ENCODE assay signal across 9 mouse cellular contexts in genomic region chr13:34066351-34066750, GRCm38 (mm10). TPM values are rescaled to one million over a fixed set of nuclear protein-coding genes. Genes with fewer than 3 reads are reported as not detected.
A peak's percentile ranks its signal among the peaks of the same experiment; 100 is the strongest.
DNase-seq lines count a peak whose midpoint lies in the region; ATAC-seq and TF ChIP-seq lines count a peak whose summit lies in the region.
"Had no signal": no experiment of that assay in that cellular context is flagged by ENCODE, and none has a peak within 500 bp of the region (broad histone marks: within the 10 kb centered on the region; RNA-seq: fewer than 3 reads in every experiment).

No protein-coding gene starts in this region.

- H3K4me2 ChIP-seq in forebrain, postnatal 0 days (ENCODE audit: low read depth) = no peak overlapping the region
- H3K4me2 ChIP-seq in forebrain, embryonic 12.5 days = no peak overlapping the region

- DNase-seq in forebrain, postnatal 0 days = peak; percentile 40
- DNase-seq in layer of hippocampus, postnatal 10 days (ENCODE audit: low spot score in 2 of 2) = peak; percentile 43 to 44
- no peak for DNase-seq in layer of hippocampus, adult 8-10 months (ENCODE audit: low spot score in 2 of 2)
- peak; percentile 72 for DNase-seq in Muller cell, postnatal 12 days (ENCODE audit: inconsistent ontology term)
- peak; percentile 64 to 75 for DNase-seq in left cerebral cortex, adult 9 months (ENCODE audit: low spot score in 2 of 2)
- DNase-seq in ovary, postnatal 10 days (ENCODE audit: low spot score) = no peak
- DNase-seq: kidney, adult 18-20 months had no signal

- no peak overlapping the region; the same call in 1 of the 2 replicates for H3K27ac ChIP-seq in forebrain, postnatal 0 days (ENCODE audit: low read depth, low read length)
- H3K27ac ChIP-seq in forebrain, embryonic 12.5 days = no peak overlapping the region

- 35% methylated on average over 1 of the region's 1 CpGs for WGBS in forebrain, postnatal 0 days
- WGBS in forebrain, embryonic 12.5 days = 44% methylated on average over 1 of the region's 1 CpGs

- no peaks in the 10 kb centered on the region for H3K9me3 ChIP-seq in forebrain, postnatal 0 days (ENCODE audit: low read length)
- no peaks in the 10 kb centered on the region for H3K9me3 ChIP-seq in forebrain, embryonic 12.5 days

- no peaks in the 10 kb centered on the region for H3K4me1 ChIP-seq in forebrain, postnatal 0 days (ENCODE audit: insufficient read depth)
- peaks cover 9% of the 10 kb centered on the region; the same call in 1 of the 2 replicates for H3K4me1 ChIP-seq in forebrain, embryonic 12.5 days

- peaks cover 13% of the 10 kb centered on the region for H3K36me3 ChIP-seq in forebrain, postnatal 0 days (ENCODE audit: insufficient read depth)
- H3K36me3 ChIP-seq in forebrain, embryonic 12.5 days (replicated peaks) = peaks cover 10% of the 10 kb centered on the region; the same call in 1 of the 2 replicates

- TF ChIP-seq CTCF in forebrain, postnatal 0 days (IDR thresholded peaks at IDR 0.05; ENCODE audit: low read depth) = no peak

- no peaks in the 10 kb centered on the region for H3K27me3 ChIP-seq in forebrain, postnatal 0 days (ENCODE audit: insufficient read depth, low read length)
- H3K27me3 ChIP-seq in forebrain, embryonic 12.5 days = no peaks in the 10 kb centered on the region

- ATAC-seq in forebrain, postnatal 0 days = peak; percentile 73
- no peak for ATAC-seq in forebrain, embryonic 12.5 days (ENCODE audit: low FRiP score)
- ATAC-seq in megakaryocyte, adult 5-6 weeks (ENCODE audit: poor library complexity, severe bottlenecking) = no peak

- H3K9ac ChIP-seq in forebrain, postnatal 0 days = no peak overlapping the region
- H3K9ac ChIP-seq in forebrain, embryonic 12.5 days = no peak overlapping the region

- no peak overlapping the region for H3K4me3 ChIP-seq in forebrain, postnatal 0 days (ENCODE audit: low read depth, low read length)
- H3K4me3 ChIP-seq in forebrain, embryonic 12.5 days (replicated peaks) = no peak overlapping the region

RNA-seq across cellular contexts. Expression of gene Tubb2a, which starts 11.5 kb away (rescaled TPM):
- 4,454 and 4,559 TPM in 2 replicates for total RNA-seq in forebrain, postnatal 0 days (2014; rRNA removed)
- 3,524 and 3,579 TPM in 2 replicates for polyA plus RNA-seq in forebrain, postnatal 0 days (2015; fragmentation: Nextera tagmentation; extraction: Ambion mirVana)
- 397 and 403 TPM in 2 replicates for polyA plus RNA-seq in forebrain, embryonic 12.5 days (2016; fragmentation: Nextera tagmentation; extraction: Ambion mirVana)
- 1,000 to 10,000 TPM; 2,376 to 2,620 TPM for total RNA-seq in layer of hippocampus, postnatal 10 days (2021)
- total RNA-seq in layer of hippocampus, adult 8-10 months (2022) = 100 to 1,000 TPM; 852 to 915 (median 907) TPM
- total RNA-seq in megakaryocyte, adult 5-6 weeks (2015) = 11.6 and 12.8 TPM in 2 replicates
- 21.4 and 34.0 TPM in 2 replicates for total RNA-seq in megakaryocyte, adult 5-6 weeks (2017)

RNA-seq across cellular contexts. Expression of gene Bphl, which starts 29.0 kb away (rescaled TPM):
- total RNA-seq in forebrain, postnatal 0 days (2014; rRNA removed) = 37.1 and 40.5 TPM in 2 replicates
- 46.0 and 51.2 TPM in 2 replicates for polyA plus RNA-seq in forebrain, postnatal 0 days (2015; fragmentation: Nextera tagmentation; extraction: Ambion mirVana)
- 35.0 and 38.2 TPM in 2 replicates for polyA plus RNA-seq in forebrain, embryonic 12.5 days (2016; fragmentation: Nextera tagmentation; extraction: Ambion mirVana)
- total RNA-seq in layer of hippocampus, postnatal 10 days (2021) = 10 to 100 TPM; 34.6 to 35.9 TPM
- 10 to 100 TPM; 43.5 to 64.1 (median 62.3) TPM for total RNA-seq in layer of hippocampus, adult 8-10 months (2022)
- total RNA-seq in megakaryocyte, adult 5-6 weeks (2015) = 33.3 and 47.8 TPM in 2 replicates
- 13.9 and 17.1 TPM in 2 replicates for total RNA-seq in megakaryocyte, adult 5-6 weeks (2017)

Comparison
In these comparisons a context has a peak if more than half of its experiments do, and no peak if none do; other contexts are left out.
1. DNase-seq: peak in forebrain, postnatal 0 days (single experiment), layer of hippocampus, postnatal 10 days (2 of 2), Muller cell, postnatal 12 days (single experiment) and left cerebral cortex, adult 9 months (2 of 2); none in layer of hippocampus, adult 8-10 months (0 of 2) and ovary, postnatal 10 days (single experiment).
2. RNA of gene Tubb2a, which starts 11.5 kb away (total RNA-seq): 4,454 to 4,559 TPM in forebrain, postnatal 0 days, 2,376 to 2,620 TPM in layer of hippocampus, postnatal 10 days and 852 to 915 TPM in layer of hippocampus, adult 8-10 months; 11.6 to 34.0 TPM in megakaryocyte, adult 5-6 weeks; every median in the first group is over 10 times any median in the second.